In genomic region chr9:68268551-68268950, GRCm38 (mm10) we compare ENCODE assay signal across 8 mouse cellular contexts.
A peak's percentile ranks its signal among the peaks of the same experiment; 100 is the strongest.
DNase-seq lines count a peak whose midpoint lies in the region; ATAC-seq lines count a peak whose summit lies in the region.
"Had no signal": no experiment of that assay in that cellular context is flagged by ENCODE, and none has a peak within 500 bp of the region (broad histone marks: within the 10 kb centered on the region; RNA-seq: fewer than 3 reads in every experiment).

No protein-coding gene starts in this region.

- H3K4me2 ChIP-seq in midbrain, embryonic 12.5 days (replicated peaks): 0 out of 2 replicates have a peak overlapping the region, but pooled peaks have one; percentile 13
- H3K4me2 ChIP-seq: embryonic facial prominence, embryonic 13.5 days had no signal

- 76% methylated on average over 18 of the region's 18 CpGs for WGBS in midbrain, embryonic 12.5 days
- whole genome bisulfite sequencing in midbrain, embryonic 10.5 days: 84% methylated on average over 18 of the region's 18 CpGs

- DNase-seq in midbrain, embryonic 10.5 days (ENCODE audit: low spot score): no peak
- peak; percentile 3 to 7 for DNase-seq in frontal cortex, postnatal 36 days (ENCODE audit: low spot score in 2 of 2)
- DNase-seq in layer of hippocampus, adult 8-10 months (ENCODE audit: low spot score in 2 of 2): peak; percentile 2 to 3
- peak; percentile 6 for DNase-seq in right cerebral cortex, postnatal 25 days
- no peak for DNase-seq in lung, postnatal 25 days (ENCODE audit: low spot score)
- no peak for DNase-seq in kidney, adult 18-20 months

- ATAC-seq in midbrain, embryonic 12.5 days (ENCODE audit: low FRiP score, low read depth): no peak

- no peaks in the 10 kb centered on the region for H3K9me3 ChIP-seq in midbrain, embryonic 12.5 days
- H3K9me3 ChIP-seq in midbrain, embryonic 10.5 days (replicated peaks): no peaks in the 10 kb centered on the region; the same call in 1 of the 2 replicates
- H3K9me3 ChIP-seq: embryonic facial prominence, embryonic 13.5 days had no signal

- no peak overlapping the region for H3K9ac ChIP-seq in midbrain, embryonic 12.5 days (replicated peaks)
- H3K9ac ChIP-seq: embryonic facial prominence, embryonic 13.5 days had no signal

- H3K4me1 ChIP-seq in midbrain, embryonic 12.5 days: no peaks in the 10 kb centered on the region
- 0 out of 2 replicates have a peak, but pooled peaks cover 4% of the 10 kb centered on the region for H3K4me1 ChIP-seq in midbrain, embryonic 10.5 days
- H3K4me1 ChIP-seq: embryonic facial prominence, embryonic 13.5 days had no signal

- H3K4me3 ChIP-seq in midbrain, embryonic 12.5 days: no peak overlapping the region
- no peak overlapping the region for H3K4me3 ChIP-seq in midbrain, embryonic 10.5 days
- H3K4me3 ChIP-seq: embryonic facial prominence, embryonic 13.5 days had no signal

- H3K36me3 ChIP-seq in midbrain, embryonic 12.5 days: no peaks in the 10 kb centered on the region
- no peaks in the 10 kb centered on the region for H3K36me3 ChIP-seq in midbrain, embryonic 10.5 days
- H3K36me3 ChIP-seq: embryonic facial prominence, embryonic 13.5 days had no signal

- H3K27ac ChIP-seq in midbrain, embryonic 12.5 days (replicated peaks): no peak overlapping the region
- H3K27ac ChIP-seq in midbrain, embryonic 10.5 days (replicated peaks): no peak overlapping the region
- H3K27ac ChIP-seq: embryonic facial prominence, embryonic 13.5 days had no signal

- H3K27me3 ChIP-seq in midbrain, embryonic 12.5 days: no peaks in the 10 kb centered on the region
- H3K27me3 ChIP-seq in midbrain, embryonic 10.5 days (ENCODE audit: low read depth, poor library complexity, severe bottlenecking): no peaks in the 10 kb centered on the region
- H3K27me3 ChIP-seq: embryonic facial prominence, embryonic 13.5 days had no signal

Comparison
In these comparisons a context has a peak if more than half of its experiments do, and no peak if none do; other contexts are left out.
1. DNase-seq: peak in frontal cortex, postnatal 36 days (2 of 2), layer of hippocampus, adult 8-10 months (2 of 2) and right cerebral cortex, postnatal 25 days (single experiment); none in midbrain, embryonic 10.5 days (single experiment), lung, postnatal 25 days (single experiment) and kidney, adult 18-20 months (single experiment).